Mouse (Mus musculus): Measurements from ENCODE around the gene Klhl13.

Klhl13 gene

DNA sequence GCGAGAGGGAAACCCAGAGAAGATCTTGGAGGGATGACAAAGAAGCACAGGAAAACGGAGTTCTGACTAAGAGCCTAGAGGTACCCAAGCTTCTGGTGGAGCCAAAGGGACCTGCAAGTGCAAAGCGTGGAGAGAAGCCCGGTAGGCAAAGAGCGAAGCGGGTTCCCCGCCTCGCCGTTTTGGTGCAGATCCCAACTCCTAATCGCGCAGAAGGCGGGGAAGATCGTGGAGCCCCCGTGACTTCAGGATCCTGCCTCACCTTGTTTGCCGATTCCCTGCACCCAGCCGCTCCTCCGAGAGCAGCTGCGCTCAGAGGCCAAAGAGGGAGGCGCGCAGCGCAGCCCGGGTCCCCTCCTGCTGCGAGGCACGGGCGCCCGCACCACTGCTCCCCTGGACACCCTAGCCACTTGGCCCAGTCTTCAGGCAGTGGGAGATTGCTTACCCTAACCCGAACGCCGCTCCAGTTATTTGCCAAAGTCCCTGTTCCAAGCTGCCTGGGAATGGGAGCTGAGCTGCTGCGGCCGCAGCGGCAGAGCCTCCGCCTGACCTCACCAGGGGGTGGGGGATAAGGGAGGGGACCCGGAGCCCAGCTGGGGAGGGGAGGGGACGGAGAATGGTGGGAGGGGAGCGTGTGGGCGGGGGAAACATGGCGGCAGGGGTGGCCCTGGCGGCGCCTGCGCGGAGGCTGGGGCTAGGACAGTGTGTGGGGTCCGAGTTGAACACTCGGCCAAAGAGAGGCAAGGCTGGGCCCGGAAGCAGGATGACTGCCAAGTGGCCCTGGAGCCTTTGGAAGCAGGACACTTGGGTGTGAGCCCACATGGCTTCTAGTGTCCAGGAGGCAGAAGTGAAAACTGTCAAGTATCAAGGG, at the start of gene Klhl13:
Gene Klhl13, minus strand, starts transcription at position 569 of the 868 bp plus-strand sequence.
- no peak for DNase-seq

DNA sequence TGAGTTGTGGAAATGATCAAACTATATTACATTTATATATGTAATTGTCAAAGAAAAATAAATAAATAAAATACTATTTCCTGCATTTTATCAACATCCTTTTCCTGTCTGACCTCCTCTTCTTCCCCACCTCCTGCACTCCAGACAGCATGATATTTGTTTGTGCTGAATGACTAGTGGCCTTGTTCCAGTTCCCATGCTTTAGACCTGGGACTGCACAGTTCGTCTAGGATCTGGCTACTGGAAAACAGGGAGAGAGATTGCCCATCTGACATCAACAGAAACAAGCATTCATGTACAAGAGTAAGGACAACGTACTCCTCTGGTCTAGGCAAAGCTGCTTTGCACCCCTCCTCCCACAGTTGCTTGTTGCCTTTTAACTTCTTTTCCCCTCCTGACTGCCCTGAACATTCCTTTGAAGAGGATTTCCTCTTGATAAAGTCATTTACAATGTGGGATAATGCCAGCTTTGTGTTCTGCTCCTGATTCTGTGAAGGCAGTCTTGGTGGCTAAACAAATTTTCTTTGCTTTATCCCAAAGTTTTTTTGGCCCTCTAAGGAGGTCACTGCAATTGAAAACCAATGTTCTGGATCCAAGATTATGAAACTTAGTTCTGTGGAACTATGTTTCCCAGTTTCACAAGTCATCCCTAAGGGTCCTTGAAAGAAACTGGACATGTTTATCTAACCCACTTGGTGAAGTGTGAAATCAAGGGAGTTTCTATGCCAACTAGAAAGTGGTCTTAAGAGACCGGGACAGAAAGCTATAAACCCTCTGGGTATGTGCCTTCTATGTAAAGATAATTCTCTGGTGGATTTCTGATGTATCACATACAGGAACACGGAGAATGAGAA, 44.6 kb upstream of the Klhl13 start:
- DNase-seq, result no peak

DNA sequence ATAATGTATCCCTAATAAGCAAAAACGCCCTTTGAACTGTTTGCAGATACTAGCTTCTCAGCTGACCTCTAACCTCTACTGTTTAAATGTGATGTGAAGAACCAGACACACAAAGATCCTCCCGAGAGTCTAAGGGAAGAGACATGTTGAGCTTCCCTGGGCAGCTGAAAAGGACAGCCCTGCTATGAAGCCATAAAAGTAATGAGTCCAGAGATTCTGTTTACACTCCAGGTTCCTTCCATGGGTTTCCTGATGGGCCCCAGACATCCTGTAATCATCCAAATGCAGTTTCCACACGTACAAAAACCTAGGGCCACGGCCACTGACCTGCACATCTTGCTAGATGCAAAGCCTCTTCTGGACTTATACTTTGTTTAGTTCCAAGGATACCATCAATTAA, 23.8 kb upstream of the Klhl13 start:
- no peak for DNase-seq

DNA sequence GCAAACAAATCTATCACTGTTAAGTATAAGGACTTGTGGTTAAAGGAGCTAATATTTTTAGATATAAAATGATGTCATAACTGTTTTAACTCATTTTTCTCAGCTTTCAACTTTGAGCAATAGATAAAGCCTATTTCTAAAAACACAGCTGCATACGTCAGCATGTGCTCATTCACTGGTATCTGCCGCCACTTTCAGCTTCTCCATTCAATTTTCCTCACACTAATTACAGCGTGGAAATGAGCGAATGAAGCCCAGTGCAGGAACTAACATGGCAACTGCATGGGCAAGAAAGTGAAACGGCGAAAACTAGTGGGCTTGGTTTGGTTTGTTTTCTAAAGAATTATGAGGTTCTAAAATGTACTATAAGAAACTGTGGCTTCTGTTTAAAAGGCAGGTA, 1.4 kb downstream of the Klhl13 start:
- DNase-seq, result no peak

DNA sequence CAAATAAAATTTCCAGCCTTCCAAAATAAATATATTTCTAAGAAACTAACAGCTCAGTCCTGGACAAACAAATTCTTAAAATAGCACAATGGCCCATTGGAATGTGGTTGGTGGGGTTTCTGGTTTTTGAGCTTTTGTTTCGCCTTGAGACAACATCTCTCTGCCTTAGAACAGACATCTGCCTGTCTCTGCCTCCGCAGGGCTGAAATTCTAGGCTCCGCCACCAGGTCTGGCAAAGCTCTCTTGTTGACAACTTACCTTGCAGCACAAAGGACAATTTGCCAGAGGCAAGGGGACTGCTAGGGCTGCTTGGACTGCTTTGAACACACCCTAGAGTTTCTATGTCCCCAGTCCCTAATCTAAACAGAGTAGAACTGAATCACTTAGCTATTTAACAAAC, 4.4 kb downstream of the Klhl13 start:
- no peak for DNase-seq

DNA sequence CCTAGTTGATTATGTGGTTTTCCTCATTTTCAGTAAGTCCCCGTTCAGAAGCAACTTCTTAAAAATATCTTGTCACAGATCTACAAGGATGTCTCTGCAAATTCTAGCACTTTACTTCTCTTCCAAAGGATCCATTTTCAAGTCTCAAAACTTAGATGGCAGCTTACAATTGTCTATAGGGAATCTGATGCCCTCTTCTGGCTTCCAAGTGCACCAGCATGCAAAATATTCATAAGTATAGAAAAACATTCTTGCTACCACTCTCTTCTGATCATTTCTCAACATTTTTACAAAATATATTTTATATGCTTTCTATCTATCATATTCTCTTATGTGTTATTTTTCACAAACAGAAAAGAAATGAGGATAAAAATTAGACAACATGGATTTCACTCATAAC, 14.8 kb downstream of the Klhl13 start:
- DNase-seq, result no peak

DNA sequence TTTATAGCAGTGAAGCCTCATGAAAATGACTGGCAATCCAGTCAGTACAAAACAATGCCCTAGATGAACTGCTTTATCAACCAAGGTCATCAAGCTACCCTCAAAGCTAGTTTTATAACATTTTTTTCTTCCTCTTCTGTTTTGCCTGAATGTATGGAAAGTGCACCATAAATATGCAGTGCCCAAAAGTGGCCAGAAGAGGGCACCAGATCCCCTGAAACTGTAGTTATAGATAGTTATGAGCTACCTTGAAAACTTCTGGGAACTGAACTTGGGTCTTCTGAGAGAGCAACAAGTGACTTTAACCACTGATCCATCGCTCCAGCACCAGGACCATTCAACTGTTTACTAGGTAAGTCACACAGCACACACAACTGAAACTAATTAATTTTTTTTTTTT, 36.8 kb downstream of the Klhl13 start:
- DNase-seq, result peak; percentile 1 to 2

DNA sequence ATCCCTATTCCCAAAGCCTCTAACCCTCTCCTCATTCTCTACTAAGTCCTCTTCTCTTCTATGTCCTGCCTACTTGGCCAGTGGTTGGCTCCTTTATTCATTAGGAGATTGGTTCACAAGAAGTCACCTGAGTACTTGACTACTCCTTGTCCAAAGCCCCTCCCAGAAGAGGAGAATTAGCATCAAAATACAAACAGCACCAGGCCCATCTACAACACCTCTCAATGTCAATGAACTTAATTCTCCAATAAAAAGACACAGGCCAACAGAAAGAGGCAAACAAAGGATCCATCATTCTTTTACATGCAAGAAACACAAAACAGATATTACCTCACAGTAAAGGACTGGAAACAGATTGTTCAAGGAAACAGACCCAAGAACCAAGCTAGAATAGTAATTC, 46.0 kb downstream of the Klhl13 start:
- no peak for DNase-seq

DNA sequence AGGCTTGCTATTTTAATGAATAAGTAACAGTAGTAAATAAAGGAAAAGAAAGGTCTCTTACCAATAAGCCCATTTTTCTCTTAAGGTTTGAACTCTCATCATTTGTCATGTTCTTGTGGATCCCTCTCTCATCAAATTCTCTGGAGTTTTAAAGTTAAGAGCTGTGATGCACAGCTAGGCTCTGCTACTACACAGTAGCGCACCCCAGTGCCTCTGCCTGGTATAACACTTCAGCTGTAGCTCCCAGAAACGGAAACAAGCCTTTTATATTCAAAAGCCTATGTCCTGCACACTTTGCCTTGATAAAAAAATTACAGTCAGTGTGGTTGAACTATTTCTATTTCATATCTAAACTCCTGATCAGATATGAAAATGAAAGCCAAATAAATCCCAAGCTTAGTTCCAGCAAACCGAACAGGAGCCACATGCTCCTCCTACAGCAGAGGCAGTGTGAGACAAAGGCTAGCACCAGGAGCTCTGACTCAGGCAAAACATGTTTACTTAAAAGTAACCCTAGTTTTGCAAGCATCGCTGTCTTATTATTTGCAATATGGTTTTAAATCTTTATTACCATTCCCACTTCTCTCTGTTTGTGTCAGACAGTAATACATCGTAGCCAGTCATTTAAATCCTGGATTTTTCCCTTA, 68.8 kb downstream of the Klhl13 start:
- no peak for DNase-seq

DNA sequence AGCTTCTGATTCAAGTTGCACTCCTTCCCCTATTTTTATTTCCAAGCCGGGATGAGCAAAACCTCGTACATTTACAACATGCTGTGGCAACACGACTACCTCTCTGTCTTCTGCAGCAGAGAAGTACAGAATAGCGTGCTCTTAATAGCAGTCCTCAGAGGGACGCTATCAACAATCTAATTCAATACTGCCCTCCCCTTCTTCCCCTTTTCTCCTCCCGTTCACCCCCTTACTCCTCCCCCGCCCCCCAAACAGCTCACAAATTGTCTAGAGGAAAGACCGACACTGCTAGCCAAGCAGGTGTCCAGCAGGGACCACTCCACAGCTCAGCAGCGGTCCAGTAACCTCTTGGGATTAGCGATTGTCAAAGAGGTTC, 79.5 kb downstream of the Klhl13 start:
- no peak for DNase-seq

DNA sequence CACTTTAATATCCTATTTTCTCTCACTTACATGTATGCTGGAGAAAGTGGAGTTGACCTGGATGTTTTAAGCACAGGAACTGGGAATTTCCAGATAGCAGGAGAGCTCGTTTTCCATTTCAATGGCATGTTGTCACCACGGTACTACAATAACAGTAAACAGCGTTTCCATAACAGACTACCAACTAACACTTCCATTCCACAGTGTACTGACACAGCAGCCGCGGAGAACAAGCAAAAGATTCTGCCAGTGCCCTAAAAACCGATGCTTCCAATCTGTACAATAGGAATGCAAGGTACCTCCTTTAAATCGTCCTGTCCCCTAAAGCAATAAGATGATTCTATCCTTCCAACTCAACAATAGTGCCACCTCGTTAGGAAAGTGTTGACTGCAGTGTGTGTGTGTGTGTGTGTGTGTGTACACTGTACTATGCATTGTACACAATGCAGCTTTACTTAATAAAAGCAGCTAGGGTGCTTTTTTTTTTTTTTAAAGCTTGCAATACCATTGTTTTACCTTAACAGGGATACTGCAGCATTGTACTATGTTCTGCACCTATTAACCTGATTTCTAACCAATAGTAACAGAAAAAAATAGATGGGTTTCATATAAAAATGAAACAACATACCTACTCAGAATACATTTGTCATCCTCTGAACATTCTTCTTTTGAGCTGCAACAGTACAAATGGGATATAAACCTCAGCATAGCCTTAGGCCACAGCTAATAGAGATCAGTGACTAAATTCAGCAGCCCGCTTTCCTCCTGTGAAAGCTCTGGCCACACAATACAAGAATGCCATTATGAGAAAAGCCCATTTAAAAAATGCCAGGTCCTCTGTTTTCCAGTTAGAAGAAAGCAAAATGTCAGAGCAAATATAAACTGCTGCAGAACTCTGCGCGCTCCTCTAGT, 80.1 kb downstream of the Klhl13 start:
- DNase-seq, result no peak

DNA sequence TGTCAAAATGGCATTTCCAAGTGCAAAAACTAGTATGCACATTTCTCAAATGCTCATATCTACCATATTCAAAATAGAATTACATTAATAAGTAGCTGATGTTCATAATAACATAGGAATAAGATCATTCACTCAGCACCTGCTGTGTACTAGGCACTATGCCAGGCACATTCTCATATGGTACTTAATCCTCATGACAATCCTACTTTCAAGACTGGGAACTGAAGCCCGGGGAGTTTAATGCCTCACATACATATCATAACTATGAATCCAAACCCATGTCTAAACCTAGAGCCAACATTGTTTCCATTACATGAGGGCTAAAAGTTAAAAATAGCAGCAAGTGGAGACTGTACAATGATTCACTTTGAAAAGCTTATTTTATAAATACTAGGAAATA, 97.3 kb downstream of the Klhl13 start:
- DNase-seq, result no peak

DNA sequence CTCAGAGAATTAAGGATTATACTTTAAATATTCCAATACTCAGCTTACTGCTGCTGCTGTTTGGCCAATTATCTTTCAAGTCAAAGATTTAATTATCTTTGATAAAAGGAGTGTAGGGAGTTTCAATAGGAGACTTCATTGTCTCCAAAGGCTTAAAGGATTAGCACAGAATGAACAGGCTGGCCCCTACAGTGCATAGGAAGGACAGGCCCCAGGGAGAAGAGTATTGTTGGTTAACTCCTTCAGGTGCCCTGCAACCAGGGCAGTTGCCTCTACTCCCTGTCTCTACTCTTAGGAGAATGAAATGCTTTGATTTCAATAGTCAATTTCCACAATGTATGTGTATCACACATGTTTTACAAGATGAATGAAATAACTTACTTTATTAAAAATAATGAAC, 116.1 kb downstream of the Klhl13 start:
- DNase-seq, result no peak

All from B cell, adult 2 months (primary cell).